Mouse (Mus musculus): Measurements from ENCODE around the gene Frmd4a. TPM values are rescaled to one million over a fixed set of nuclear protein-coding genes. Genes with fewer than 3 reads are reported as not detected.

Frmd4a gene
- total RNA-seq, 1 experiment from 2014 or later: 27.8 TPM

- ATAC-seq (replicated peaks in 1 of 2; ENCODE audit: insufficient read depth in 1 of 2, low FRiP score in 2 of 2, low TSS enrichment in 1 of 2, low read depth in 1 of 2, poor library complexity in 2 of 2, severe bottlenecking in 2 of 2): no peak
Measured at GRCm38 (mm10) chr2:4339128-4339527, 321.6 kb downstream of the Frmd4a start.

DNA sequence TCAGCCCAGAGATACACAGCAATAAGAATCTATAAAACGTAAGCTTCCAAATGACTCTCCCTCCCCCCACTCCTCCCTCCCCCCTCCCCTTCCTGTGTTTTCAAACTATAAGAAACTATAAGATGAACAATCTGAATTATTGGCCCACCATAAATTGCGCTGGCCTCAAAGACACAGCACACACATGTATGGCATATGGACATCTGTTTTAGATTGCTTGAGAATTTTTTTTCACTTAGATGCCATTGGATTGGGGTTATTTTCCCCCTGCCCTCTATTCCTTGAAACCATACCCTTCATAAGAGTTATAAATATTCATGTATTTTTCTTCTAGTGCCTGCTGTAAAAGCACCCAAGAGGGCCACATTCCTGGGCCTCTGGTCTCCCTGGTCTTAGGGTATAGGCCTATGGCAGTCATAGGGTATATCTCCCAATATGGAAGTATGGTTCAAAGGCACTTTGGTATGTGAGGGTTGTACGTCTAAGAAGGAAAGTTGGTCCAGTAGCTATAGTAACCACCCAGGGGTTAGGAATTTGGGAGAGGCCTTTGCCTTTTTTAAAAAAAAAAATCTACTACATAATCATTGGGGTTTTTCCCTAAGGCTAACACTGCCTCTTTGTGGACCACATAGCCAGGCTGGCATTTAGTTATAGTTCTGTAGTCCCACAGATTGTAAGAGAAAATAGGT lies 322.2 kb downstream of the Frmd4a start:
- no peak for ATAC-seq (replicated peaks in 1 of 2; ENCODE audit: insufficient read depth in 1 of 2, low FRiP score in 2 of 2, low TSS enrichment in 1 of 2, low read depth in 1 of 2, poor library complexity in 2 of 2, severe bottlenecking in 2 of 2)

DNA sequence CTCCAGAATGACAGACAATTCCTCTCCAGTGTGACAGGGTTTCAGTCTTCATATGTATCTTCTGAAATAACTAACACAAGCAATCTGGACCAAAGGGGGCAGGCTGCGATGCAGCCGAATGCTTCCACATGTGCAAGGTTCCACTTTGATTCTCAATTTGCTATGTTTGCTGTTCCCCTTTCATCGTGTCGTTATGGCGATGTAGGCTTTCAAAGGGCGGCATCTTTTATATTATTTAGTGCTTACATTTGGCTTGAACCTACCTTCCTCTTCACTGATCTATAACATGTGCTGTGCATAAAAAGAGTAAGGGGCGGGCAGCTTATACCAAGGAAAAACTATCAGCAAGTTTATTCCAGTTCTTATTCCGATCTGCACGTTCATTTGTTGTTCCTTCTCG lies 322.9 kb downstream of the Frmd4a start:
- ATAC-seq (replicated peaks in 1 of 2; ENCODE audit: insufficient read depth in 1 of 2, low FRiP score in 2 of 2, low TSS enrichment in 1 of 2, low read depth in 1 of 2, poor library complexity in 2 of 2, severe bottlenecking in 2 of 2): no peak

- ATAC-seq (replicated peaks in 1 of 2; ENCODE audit: insufficient read depth in 1 of 2, low FRiP score in 2 of 2, low TSS enrichment in 1 of 2, low read depth in 1 of 2, poor library complexity in 2 of 2, severe bottlenecking in 2 of 2): no peak
Measured at GRCm38 (mm10) chr2:4341141-4341540, 323.6 kb downstream of the Frmd4a start.

GRCm38 (mm10) chr2:4342005-4342404 lies 324.5 kb downstream of the Frmd4a start:
- no peak for ATAC-seq (replicated peaks in 1 of 2; ENCODE audit: insufficient read depth in 1 of 2, low FRiP score in 2 of 2, low TSS enrichment in 1 of 2, low read depth in 1 of 2, poor library complexity in 2 of 2, severe bottlenecking in 2 of 2)

- ATAC-seq (replicated peaks in 1 of 2; ENCODE audit: insufficient read depth in 1 of 2, low FRiP score in 2 of 2, low TSS enrichment in 1 of 2, low read depth in 1 of 2, poor library complexity in 2 of 2, severe bottlenecking in 2 of 2): no peak
Measured at GRCm38 (mm10) chr2:4344411-4344810, 326.9 kb downstream of the Frmd4a start.

GRCm38 (mm10) chr2:4346232-4346631 lies 328.7 kb downstream of the Frmd4a start:
- peak; percentile 29 to 35; a peak in 1 of 4 replicates for ATAC-seq (replicated peaks in 1 of 2; ENCODE audit: insufficient read depth in 1 of 2, low FRiP score in 2 of 2, low TSS enrichment in 1 of 2, low read depth in 1 of 2, poor library complexity in 2 of 2, severe bottlenecking in 2 of 2)

DNA sequence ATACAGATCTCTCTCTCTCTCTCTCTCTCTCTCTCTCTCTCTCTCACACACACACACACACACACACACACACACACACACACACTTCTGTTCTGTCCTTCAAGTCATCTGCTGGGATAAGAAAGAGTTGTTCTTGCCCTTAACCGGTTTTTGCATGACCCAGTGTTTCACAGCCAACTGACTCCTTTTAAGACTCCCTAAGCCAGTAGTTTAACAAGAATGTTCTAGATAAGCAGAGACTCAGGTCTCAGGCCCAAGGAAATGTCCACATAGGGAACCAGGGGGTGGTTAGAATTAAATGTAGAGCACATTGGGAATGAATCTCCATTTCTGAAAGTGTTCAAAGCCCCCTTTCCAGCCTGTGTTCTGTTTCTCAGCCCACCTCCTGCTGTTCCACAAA lies 329.4 kb downstream of the Frmd4a start:
- no peak for ATAC-seq (replicated peaks in 1 of 2; ENCODE audit: insufficient read depth in 1 of 2, low FRiP score in 2 of 2, low TSS enrichment in 1 of 2, low read depth in 1 of 2, poor library complexity in 2 of 2, severe bottlenecking in 2 of 2)

GRCm38 (mm10) chr2:4347782-4348181 lies 330.3 kb downstream of the Frmd4a start:
- ATAC-seq (replicated peaks in 1 of 2; ENCODE audit: insufficient read depth in 1 of 2, low FRiP score in 2 of 2, low TSS enrichment in 1 of 2, low read depth in 1 of 2, poor library complexity in 2 of 2, severe bottlenecking in 2 of 2): no peak

- no peak for ATAC-seq (replicated peaks in 1 of 2; ENCODE audit: insufficient read depth in 1 of 2, low FRiP score in 2 of 2, low TSS enrichment in 1 of 2, low read depth in 1 of 2, poor library complexity in 2 of 2, severe bottlenecking in 2 of 2)
Measured at GRCm38 (mm10) chr2:4348509-4348908, 331.0 kb downstream of the Frmd4a start.

GRCm38 (mm10) chr2:4356812-4357384 lies 339.4 kb downstream of the Frmd4a start:
- ATAC-seq (replicated peaks in 1 of 2; ENCODE audit: insufficient read depth in 1 of 2, low FRiP score in 2 of 2, low TSS enrichment in 1 of 2, low read depth in 1 of 2, poor library complexity in 2 of 2, severe bottlenecking in 2 of 2): no peak

DNA sequence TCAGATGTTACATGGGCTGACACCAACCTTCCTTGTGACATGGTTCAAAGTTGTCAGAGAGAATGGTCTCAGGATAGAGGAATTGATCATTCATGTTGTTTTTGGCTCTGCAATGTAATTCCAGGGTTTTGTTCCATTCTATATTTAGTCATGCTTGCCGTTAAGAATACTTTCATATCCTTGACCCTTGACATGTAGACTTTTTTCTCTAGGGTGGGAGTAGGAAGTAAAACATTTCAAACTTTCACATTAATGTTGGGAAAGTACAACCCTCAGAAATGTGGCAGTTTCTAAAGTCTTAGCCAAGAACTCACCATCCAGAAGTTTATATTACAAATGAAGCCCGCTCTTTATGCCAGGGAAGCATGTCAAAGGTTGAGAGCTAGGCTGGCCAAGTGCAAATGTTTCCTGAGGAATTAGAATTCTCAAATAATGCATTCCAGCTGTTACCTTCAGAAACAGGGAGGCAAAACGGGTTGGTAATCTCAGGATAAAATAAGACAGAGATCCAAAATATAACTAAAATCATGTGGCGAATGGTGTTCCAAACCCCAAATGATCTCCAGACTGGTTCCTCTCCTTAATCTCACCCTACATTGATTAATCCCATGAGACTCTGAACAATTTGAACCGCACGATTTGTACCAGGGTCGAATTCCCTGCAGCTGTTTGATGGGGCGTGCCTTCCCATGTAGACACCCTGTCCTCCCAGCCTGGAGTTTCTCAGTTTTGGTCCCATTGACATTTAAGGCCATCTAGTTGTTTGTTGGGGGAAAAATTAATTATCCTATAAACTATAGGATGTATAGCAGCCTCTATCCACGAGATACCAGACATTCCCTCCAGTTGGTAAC lies 344.7 kb downstream of the Frmd4a start:
- no peak for ATAC-seq (replicated peaks in 1 of 2; ENCODE audit: insufficient read depth in 1 of 2, low FRiP score in 2 of 2, low TSS enrichment in 1 of 2, low read depth in 1 of 2, poor library complexity in 2 of 2, severe bottlenecking in 2 of 2)

GRCm38 (mm10) chr2:4364908-4365307 lies 347.4 kb downstream of the Frmd4a start:
- ATAC-seq (replicated peaks in 1 of 2; ENCODE audit: insufficient read depth in 1 of 2, low FRiP score in 2 of 2, low TSS enrichment in 1 of 2, low read depth in 1 of 2, poor library complexity in 2 of 2, severe bottlenecking in 2 of 2): no peak

- no peak for ATAC-seq (replicated peaks in 1 of 2; ENCODE audit: insufficient read depth in 1 of 2, low FRiP score in 2 of 2, low TSS enrichment in 1 of 2, low read depth in 1 of 2, poor library complexity in 2 of 2, severe bottlenecking in 2 of 2)
Measured at GRCm38 (mm10) chr2:4368544-4368943, 351.0 kb downstream of the Frmd4a start.

DNA sequence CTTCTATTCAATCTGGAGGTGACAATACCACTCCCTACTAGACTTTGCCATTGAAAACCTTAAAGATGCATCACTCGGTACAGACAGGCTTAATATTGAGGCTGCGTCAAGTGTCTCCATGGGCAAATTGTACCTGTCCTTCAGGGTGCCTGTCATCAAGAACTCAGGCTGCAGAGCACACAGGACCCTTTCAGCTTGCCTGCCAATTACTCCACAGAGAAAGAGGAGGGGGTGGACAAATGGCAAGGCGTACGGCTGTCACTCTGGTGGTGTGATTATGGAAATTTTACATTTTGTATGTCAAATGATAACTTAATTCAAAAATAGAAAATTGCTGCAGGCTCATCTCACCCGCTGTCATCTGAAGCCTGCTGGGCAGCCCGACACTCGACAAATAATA lies 353.0 kb downstream of the Frmd4a start:
- no peak for ATAC-seq (replicated peaks in 1 of 2; ENCODE audit: insufficient read depth in 1 of 2, low FRiP score in 2 of 2, low TSS enrichment in 1 of 2, low read depth in 1 of 2, poor library complexity in 2 of 2, severe bottlenecking in 2 of 2)

GRCm38 (mm10) chr2:4371341-4371740 lies 353.8 kb downstream of the Frmd4a start:
- ATAC-seq (replicated peaks in 1 of 2; ENCODE audit: insufficient read depth in 1 of 2, low FRiP score in 2 of 2, low TSS enrichment in 1 of 2, low read depth in 1 of 2, poor library complexity in 2 of 2, severe bottlenecking in 2 of 2): no peak

- ATAC-seq (replicated peaks in 1 of 2; ENCODE audit: insufficient read depth in 1 of 2, low FRiP score in 2 of 2, low TSS enrichment in 1 of 2, low read depth in 1 of 2, poor library complexity in 2 of 2, severe bottlenecking in 2 of 2): no peak
Measured at GRCm38 (mm10) chr2:4378844-4379243, 361.3 kb downstream of the Frmd4a start.

GRCm38 (mm10) chr2:4380435-4380834 lies 362.9 kb downstream of the Frmd4a start:
- ATAC-seq (replicated peaks in 1 of 2; ENCODE audit: insufficient read depth in 1 of 2, low FRiP score in 2 of 2, low TSS enrichment in 1 of 2, low read depth in 1 of 2, poor library complexity in 2 of 2, severe bottlenecking in 2 of 2): no peak

Data from hematopoietic stem cell, adult 5-6 weeks (primary cell).